Mouse (Mus musculus) ES-E14 (cell line): Measurements from ENCODE around the gene Asic3. TPM values are rescaled to one million over a fixed set of nuclear protein-coding genes. Genes with fewer than 3 reads are reported as not detected.

Source experiments
- DNase-seq: peaks from one replicate; pipeline ENCODE4 v3.0.0-alpha.2; 2013; ENCODE audit warnings: low read depth, low spot score
- H3K27ac ChIP-seq: 2 replicates; pipeline ENCODE4 v1.5.1; 2012; ENCODE audit warnings: low read depth, mild to moderate bottlenecking, low read length, moderate library complexity, mixed read lengths; ENCODE audit not compliant: poor library complexity, insufficient read depth, severe bottlenecking
- H3K36me3 ChIP-seq: 2 replicates; pipeline ENCODE4 v1.6.1; 2012; ENCODE audit warnings: mild to moderate bottlenecking, low read length, moderate library complexity, mixed read lengths; ENCODE audit not compliant: control insufficient read depth, poor library complexity, insufficient read depth, severe bottlenecking
- H3K4me1 ChIP-seq, 2 experiments: fragments of 150-350 bp in 1 of 2; sonication (generic) in 1 of 2; 2 replicates each; pipeline ENCODE4 v1.6.1; 2012; ENCODE audit warnings: low read length in 2 of 2, mild to moderate bottlenecking in 1 of 2, mixed read lengths in 1 of 2; ENCODE audit not compliant: control insufficient read depth in 2 of 2, insufficient read depth in 2 of 2, poor library complexity in 1 of 2
- H3K4me3 ChIP-seq, 2 experiments: fragments of 150-350 bp in 1 of 2; sonication (generic) in 1 of 2; 2 replicates each; pipeline ENCODE4 v1.5.1; 2012; ENCODE audit warnings: low read length in 2 of 2, low read depth in 1 of 2, mild to moderate bottlenecking in 1 of 2, mixed read lengths in 1 of 2; ENCODE audit not compliant: insufficient read depth in 1 of 2, poor library complexity in 1 of 2, severe bottlenecking in 1 of 2
- H3K9ac ChIP-seq: 2 replicates; pipeline ENCODE4 v1.6.1; 2012; ENCODE audit warnings: low read depth, mild to moderate bottlenecking, low read length, mixed read lengths; ENCODE audit not compliant: poor library complexity, insufficient read depth, severe bottlenecking
- H3K9me3 ChIP-seq: fragments of 150-350 bp; sonication (generic); 2 replicates; pipeline ENCODE4 v1.6.1; 2012; ENCODE audit warnings: low read depth, mild to moderate bottlenecking, low read length; ENCODE audit not compliant: control insufficient read depth, insufficient read depth
- CHD2 ChIP-seq: IDR thresholded peaks from 2 replicates; pipeline ENCODE4 v1.6.1; 2014; ENCODE audit warnings: mild to moderate bottlenecking, low read depth, low read length, inconsistent platforms
- HCFC1 ChIP-seq: IDR thresholded peaks from 2 replicates; pipeline ENCODE4 v1.6.1; 2012; ENCODE audit warnings: low read length, inconsistent platforms, borderline replicate concordance; ENCODE audit not compliant: insufficient read depth
- MAFK ChIP-seq: IDR thresholded peaks from 2 replicates; pipeline ENCODE4 v1.6.1; 2014; ENCODE audit warnings: mild to moderate bottlenecking, low read depth, low read length, inconsistent platforms; ENCODE audit not compliant: insufficient read depth
- ZC3H11A ChIP-seq: IDR thresholded peaks from 2 replicates; pipeline ENCODE4 v1.6.1; 2012; ENCODE audit warnings: low read depth, mild to moderate bottlenecking, inconsistent platforms, low read length, borderline replicate concordance
- ZNF384 ChIP-seq: IDR thresholded peaks from 2 replicates; pipeline ENCODE4 v1.6.1; 2012; ENCODE audit warnings: low read depth, low read length, inconsistent platforms
- in situ Hi-C, 2 experiments: fragments of 600-800 bp; cut with MboI; formaldehyde crosslinking; loops; one replicate each; pipeline ENCODE4 v1.15.1; 2025; ENCODE audit warnings: low sequenced_read_pairs in 2 of 2, inconsistent platforms in 1 of 2; ENCODE audit not compliant: unreplicated experiment in 2 of 2
- total RNA-seq: library from RNA; depleted of rRNA; stranded (reverse); fragments of 300-350 nt; gene quantifications from 2 replicates; pipeline ENCODE4 v1.2.3, GENCODE M21; 2012

The Asic3 gene
- total RNA-seq, 1 experiment: 0.40 TPM

DNA sequence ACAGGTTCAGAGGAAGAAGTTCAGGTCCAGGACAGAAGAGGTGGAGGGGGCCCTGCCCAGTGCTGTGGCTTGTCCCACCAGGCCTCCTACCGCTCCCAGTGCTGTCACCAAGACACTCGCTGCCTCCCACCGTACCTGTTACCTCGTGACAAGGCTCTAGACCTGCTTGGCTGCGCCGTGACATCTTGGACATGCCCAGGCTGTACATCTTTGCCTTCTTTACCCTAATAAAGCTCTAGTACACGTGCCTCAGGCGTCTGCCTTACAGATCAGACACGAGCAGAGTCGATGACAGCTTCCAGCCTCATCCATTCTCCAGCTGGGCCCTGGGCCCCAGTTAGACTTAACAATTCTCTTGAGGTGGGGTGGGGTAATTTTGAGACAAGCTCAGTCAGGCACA lies 4.4 kb downstream of the Asic3 start:
- no peak for DNase-seq
- H3K27ac ChIP-seq: no peak overlapping the region

DNA sequence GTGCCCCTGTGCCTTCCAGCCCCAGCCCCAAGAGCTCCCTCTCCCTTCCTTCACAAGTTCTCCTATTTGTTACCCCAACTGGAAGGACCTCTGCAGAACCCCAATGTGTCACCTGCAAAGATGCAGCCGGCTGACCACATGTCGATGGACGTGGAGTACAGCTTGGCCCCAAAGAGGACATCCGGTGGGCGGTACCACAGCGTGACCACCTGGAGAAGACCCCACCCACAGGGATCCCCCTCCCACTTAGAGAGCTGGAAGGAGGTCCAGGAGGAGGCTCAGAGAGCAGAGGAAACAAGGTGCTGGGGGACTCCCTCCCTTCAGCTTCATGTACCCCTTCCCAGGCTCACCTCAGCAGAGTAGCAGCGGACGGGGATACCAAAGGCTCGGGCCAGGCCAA lies 7.2 kb downstream of the Asic3 start:
- peaks cover 0 to 4% of the 10 kb centered on the region in 2 experiments; a peak in 1 of 4 replicates for H3K4me1 ChIP-seq
- H3K27ac ChIP-seq: no peak overlapping the region
- DNase-seq: no peak
- no peak overlapping the region for H3K9ac ChIP-seq
- in situ Hi-C loops: no loop called here
- no peak for TF ChIP-seq HCFC1
- no peak for TF ChIP-seq ZNF384
- TF ChIP-seq MAFK: no peak
- no peak for TF ChIP-seq CHD2
- no peak for TF ChIP-seq ZC3H11A
- no peaks in the 10 kb centered on the region for H3K9me3 ChIP-seq
- H3K36me3 ChIP-seq: peaks cover 6% of the 10 kb centered on the region; the same call in 1 of the 2 replicates
- no peak overlapping the region for H3K4me3 ChIP-seq

More for the DNA sequence above, 4.4 kb downstream of the Asic3 start:
- Histone ChIP-seq H3K9me3 (no peaks in the 10 kb centered on the region), H3K36me3 (peaks cover 6% of the 10 kb centered on the region; the same call in 1 of the 2 replicates), H3K4me3 (no peak overlapping the region), H3K4me1 (no peaks in the 10 kb centered on the region; a peak in 1 of 4 replicates), H3K9ac (no peak overlapping the region)
- TF ChIP-seq ZNF384 (no peak), MAFK (no peak), CHD2 (no peak), HCFC1 (no peak), ZC3H11A (no peak)
- in situ Hi-C loops: loop anchor here in 1 of 2 experiments (5.0 kb wide), 1 partner anchor 35 kb away; the partner anchor contains the start of gene Agap3

DNA sequence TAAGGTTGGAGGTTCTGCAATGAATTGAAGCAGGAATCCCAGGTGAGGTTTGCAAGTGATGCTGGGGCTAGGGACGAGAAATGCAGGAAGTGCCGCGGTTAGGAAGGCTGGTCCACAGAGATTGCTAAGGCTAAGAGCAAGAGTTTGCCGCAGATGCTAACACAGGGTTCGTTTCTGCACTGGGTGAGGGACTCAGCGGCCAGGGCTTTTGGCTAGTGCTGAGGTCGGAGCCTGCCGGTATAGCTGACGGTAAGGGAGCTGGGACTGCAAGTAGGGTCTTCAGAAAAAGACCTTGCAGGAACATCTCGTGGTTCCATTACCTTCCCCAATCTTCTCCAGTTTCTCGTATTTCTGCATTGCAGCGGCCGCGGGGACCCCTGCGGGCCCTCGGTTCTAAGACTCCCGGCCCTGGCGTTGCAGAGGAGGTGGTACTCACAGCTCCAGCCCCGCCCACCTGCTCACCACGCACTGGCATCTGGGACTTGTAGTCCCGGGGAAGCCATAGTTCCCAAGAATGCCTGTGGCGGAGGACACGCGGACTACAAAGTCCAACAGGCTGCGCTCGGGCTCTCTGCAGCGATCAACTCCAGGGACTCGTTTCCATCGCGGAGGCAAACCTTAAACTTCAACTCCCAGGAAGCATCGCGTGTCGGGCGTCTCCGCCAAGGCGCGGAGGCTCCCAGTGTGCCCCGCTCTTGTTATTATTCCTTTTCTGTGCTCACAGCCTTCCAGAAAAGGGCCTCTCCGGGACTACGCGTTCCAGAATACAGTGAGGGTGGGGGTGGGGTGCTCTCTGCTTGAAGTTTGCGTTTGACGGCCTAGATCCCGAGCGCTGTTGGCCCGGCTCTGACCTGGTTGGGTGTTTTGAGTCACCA lies 10.2 kb downstream of the Asic3 start, which contains the start of the genes Cdk5 and Slc4a2:
TSS of gene Cdk5 (minus strand) at position 402 of the 875 bp plus-strand sequence.
TSS of gene Slc4a2 (plus strand) at position 709 of the 875 bp plus-strand sequence.
- H3K36me3 ChIP-seq: peaks cover 4% of the 10 kb centered on the region; the same call in 1 of the 2 replicates
- H3K9ac ChIP-seq: peak within 1 kb of the TSS; percentile 70
- peak; percentile 99 for DNase-seq
- H3K4me1 ChIP-seq: peaks cover 4 to 27% of the 10 kb centered on the region in 2 experiments; a peak in 2 of 4 replicates
- H3K27ac ChIP-seq: peak within 1 kb of the TSS; percentile 41; the same call in 1 of the 2 replicates
- no peaks in the 10 kb centered on the region for H3K9me3 ChIP-seq
- TF ChIP-seq HCFC1 (peak; percentile 99), CHD2 (peak; percentile 82; the same call in 1 of the 2 replicates), MAFK (no peak), ZC3H11A (no peak)
- in situ Hi-C loops: no loop called here
- peak within 1 kb of the TSS; percentile 76 to 82 for H3K4me3 ChIP-seq

- peak overlapping the region; percentile 69 for H3K9ac ChIP-seq
- H3K4me1 ChIP-seq: peaks cover 4 to 27% of the 10 kb centered on the region in 2 experiments; a peak in 2 of 4 replicates
- peak overlapping the region; percentile 62 to 67 for H3K4me3 ChIP-seq
- TF ChIP-seq ZNF384 (no peak), ZC3H11A (no peak), CHD2 (no peak)
- H3K9me3 ChIP-seq: no peaks in the 10 kb centered on the region
- H3K27ac ChIP-seq: peak overlapping the region; percentile 41; the same call in 1 of the 2 replicates
- in situ Hi-C loops: no loop called here
- DNase-seq: no peak
- H3K36me3 ChIP-seq: peaks cover 4% of the 10 kb centered on the region; the same call in 1 of the 2 replicates
Measured at GRCm38 (mm10) chr5:24424004-24424781, 11.0 kb downstream of the Asic3 start.
